Mouse (Mus musculus): ENCODE measurements at regions not wholly inside any gene's neighbourhood (a gene's known extent, or its start where the extent isn't known, plus 50 kb on each side); places are given as distances from the start of the nearest gene placed in this dataset.

DNA sequence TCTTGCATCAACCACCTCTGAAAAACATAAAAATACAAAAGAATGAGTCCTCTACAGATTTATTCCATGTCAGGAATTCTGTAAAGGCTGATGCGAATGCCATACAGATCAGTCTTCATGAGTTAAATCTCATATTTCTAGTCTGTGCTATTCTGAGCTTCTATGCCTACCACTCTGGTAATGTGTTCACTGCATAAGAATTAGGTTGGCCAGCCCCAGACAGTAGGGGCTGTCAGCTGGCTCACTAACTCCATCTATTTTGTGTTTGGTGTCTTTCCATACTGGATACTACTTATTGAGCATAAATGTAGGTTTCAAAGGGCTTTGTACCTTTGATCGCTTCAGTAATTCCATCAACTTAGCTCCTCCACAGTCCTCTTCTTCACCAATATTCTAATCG lies 121.2 kb upstream of the Zwint start:
- ATAC-seq (ENCODE audit: extremely low read depth, insufficient number of reproducible peaks, low FRiP score, poor library complexity, severe bottlenecking): no peak

GRCm38 (mm10) chr10:72533859-72534258 lies 120.8 kb upstream of the Zwint start:
- no peak for ATAC-seq (ENCODE audit: extremely low read depth, insufficient number of reproducible peaks, low FRiP score, poor library complexity, severe bottlenecking)

DNA sequence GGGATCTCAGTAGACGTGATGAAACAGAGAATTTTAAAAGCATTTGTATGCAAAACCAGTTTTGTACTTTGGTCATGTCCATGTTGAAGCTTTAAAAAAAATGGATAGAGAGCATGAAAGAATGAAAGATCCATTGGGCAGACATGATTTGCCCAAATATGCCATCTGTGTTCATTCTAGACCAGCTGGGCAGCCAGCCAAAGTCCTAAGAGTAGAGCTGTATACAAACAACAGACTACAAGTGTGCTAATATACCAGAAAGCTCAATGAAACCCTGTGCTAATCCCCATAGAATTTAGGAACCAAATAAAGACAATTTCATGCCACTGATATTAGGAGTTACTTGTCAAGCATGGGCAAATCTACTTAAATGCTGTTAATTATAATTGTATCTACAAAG lies 105.1 kb upstream of the Zwint start:
- no peak for ATAC-seq (ENCODE audit: extremely low read depth, insufficient number of reproducible peaks, low FRiP score, poor library complexity, severe bottlenecking)

- ATAC-seq (ENCODE audit: extremely low read depth, insufficient number of reproducible peaks, low FRiP score, poor library complexity, severe bottlenecking): no peak
Measured at GRCm38 (mm10) chr10:72551561-72551960, 103.1 kb upstream of the Zwint start.

- no peak for ATAC-seq (ENCODE audit: extremely low read depth, insufficient number of reproducible peaks, low FRiP score, poor library complexity, severe bottlenecking)
Measured at GRCm38 (mm10) chr10:72573991-72574652, 80.5 kb upstream of the Zwint start.

DNA sequence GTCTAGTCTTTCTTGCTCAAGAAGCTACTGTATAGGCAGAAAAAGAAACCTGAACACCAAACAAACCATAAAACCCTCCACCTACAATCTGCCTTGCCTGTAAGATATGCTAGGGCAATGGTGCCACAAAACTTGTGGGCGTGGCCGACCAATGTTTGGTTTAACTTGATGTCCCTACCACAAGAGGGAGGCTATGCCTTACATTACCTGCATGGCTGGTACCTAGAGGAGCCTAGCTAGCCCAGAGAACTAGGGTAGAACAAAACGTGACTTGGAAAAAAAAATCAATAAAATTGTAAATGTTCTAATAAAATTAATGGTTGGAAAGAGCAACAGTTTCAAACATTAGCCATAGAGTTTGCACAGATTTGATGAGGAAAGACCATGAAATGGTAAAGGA lies 76.9 kb upstream of the Zwint start:
- ATAC-seq (ENCODE audit: extremely low read depth, insufficient number of reproducible peaks, low FRiP score, poor library complexity, severe bottlenecking): no peak

- no peak for ATAC-seq (ENCODE audit: extremely low read depth, insufficient number of reproducible peaks, low FRiP score, poor library complexity, severe bottlenecking)
Measured at GRCm38 (mm10) chr10:72578501-72578900, 76.1 kb upstream of the Zwint start.

DNA sequence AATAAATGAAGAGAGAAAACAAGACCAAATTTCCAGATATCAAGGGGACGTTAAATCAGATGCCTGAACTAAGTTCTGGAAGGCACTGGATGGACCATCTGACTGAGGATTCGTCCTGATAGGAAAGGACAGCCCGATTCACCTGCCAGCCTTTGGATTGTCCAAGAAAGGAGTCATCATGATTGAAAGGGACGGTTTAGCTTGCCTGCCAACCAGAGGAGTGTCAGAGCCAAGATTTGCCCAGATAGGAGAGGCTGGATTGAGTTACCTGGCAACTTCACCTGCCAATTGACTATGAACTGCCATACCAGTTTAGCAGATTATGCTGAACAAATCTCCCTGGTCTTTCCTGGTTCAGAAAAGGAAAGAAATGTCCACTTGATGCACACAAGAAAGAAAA lies 73.3 kb upstream of the Zwint start:
- ATAC-seq (ENCODE audit: extremely low read depth, insufficient number of reproducible peaks, low FRiP score, poor library complexity, severe bottlenecking): no peak

DNA sequence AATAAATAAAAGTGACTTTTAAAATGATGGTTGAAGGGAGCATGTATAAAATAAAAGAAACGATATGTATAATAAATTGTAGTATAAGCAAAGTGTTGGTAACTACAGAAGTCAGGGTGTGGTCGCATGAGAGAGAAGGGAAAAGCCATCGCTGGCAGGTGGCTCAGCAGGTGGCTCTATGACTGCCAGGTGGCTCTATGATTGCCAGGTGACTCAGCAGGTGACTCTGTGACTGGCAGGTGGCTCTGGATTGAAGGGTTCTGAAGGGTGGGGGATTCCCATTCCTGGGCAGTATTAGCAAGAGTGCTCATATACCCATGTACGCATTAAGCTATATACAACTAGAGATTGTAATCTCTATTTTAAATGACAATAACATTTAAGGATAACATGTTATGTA lies 66.1 kb upstream of the Zwint start:
- no peak for ATAC-seq (ENCODE audit: extremely low read depth, insufficient number of reproducible peaks, low FRiP score, poor library complexity, severe bottlenecking)

GRCm38 (mm10) chr10:72593049-72593448 lies 61.6 kb upstream of the Zwint start:
- ATAC-seq (ENCODE audit: extremely low read depth, insufficient number of reproducible peaks, low FRiP score, poor library complexity, severe bottlenecking): no peak
